Mouse (Mus musculus): ENCODE measurements around the gene Dgkb. TPM values are rescaled to one million over a fixed set of nuclear protein-coding genes. Genes with fewer than 3 reads are reported as not detected.

Dgkb gene
- polyA plus RNA-seq (2014; fragmentation: Nextera tagmentation; extraction: Ambion mirVana) = 4.1 and 5.5 TPM in 2 replicates

DNA sequence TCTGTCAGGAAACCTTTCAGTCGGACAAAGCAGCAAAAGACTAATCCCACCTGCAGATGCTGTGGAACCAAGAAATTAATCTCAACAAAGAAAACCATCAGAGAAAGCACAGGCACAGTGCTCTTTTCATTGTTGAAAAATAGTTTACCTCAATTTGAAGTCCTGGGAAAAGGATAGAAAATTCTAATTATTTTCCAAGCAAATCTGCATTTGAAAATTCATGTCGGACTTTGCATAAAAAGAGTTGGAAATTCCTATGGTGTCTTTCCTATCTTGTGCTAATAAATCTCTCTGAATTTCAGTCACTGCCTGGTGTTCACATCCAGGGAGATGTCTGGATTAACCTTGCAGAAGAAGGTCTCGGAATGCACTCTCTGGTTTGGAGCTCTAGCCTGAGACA, at the start of gene Dgkb:
Gene Dgkb, plus strand, starts transcription at position 301 of the 400 bp plus-strand sequence.
- Histone ChIP-seq H3K4me1 (ENCODE audit: control insufficient read depth, insufficient read depth, low read length) (no peaks in the 10 kb centered on the region), H3K27me3 (replicated peaks; ENCODE audit: control insufficient read depth, insufficient read depth, low read length) (no peaks in the 10 kb centered on the region), H3K36me3 (ENCODE audit: control insufficient read depth, insufficient read depth, low read length) (no peaks in the 10 kb centered on the region), H3K4me3 (ENCODE audit: low read depth, low read length) (no peak within 1 kb of the TSS), H3K9me3 (replicated peaks; ENCODE audit: control insufficient read depth, low read length) (no peaks in the 10 kb centered on the region), H3K27ac (ENCODE audit: low read depth, low read length) (no peak within 1 kb of the TSS), H3K4me2 (ENCODE audit: low read length) (no peak within 1 kb of the TSS), H3K9ac (ENCODE audit: low read length) (no peak within 1 kb of the TSS)
- no peak for ATAC-seq
- WGBS = 54% methylated on average over 3 of the region's 3 CpGs
- DNase-seq (ENCODE audit: low spot score) = no peak

GRCm38 (mm10) chr12:37769844-37770243, 47.7 kb upstream of the Dgkb start:
- no peak overlapping the region for H3K27ac ChIP-seq (ENCODE audit: low read depth, low read length)
- H3K4me2 ChIP-seq (ENCODE audit: low read length) = no peak overlapping the region
- no peak for DNase-seq (ENCODE audit: low spot score)
- no peak overlapping the region for H3K4me3 ChIP-seq (ENCODE audit: low read depth, low read length)
- H3K9me3 ChIP-seq (replicated peaks; ENCODE audit: control insufficient read depth, low read length) = no peaks in the 10 kb centered on the region
- no peaks in the 10 kb centered on the region for H3K36me3 ChIP-seq (ENCODE audit: control insufficient read depth, insufficient read depth, low read length)
- H3K9ac ChIP-seq (ENCODE audit: low read length) = no peak overlapping the region
- no peaks in the 10 kb centered on the region for H3K27me3 ChIP-seq (replicated peaks; ENCODE audit: control insufficient read depth, insufficient read depth, low read length)
- H3K4me1 ChIP-seq (ENCODE audit: control insufficient read depth, insufficient read depth, low read length) = peaks cover 6% of the 10 kb centered on the region; the same call in 1 of the 2 replicates
- WGBS = 100% methylated on average over 1 of the region's 1 CpGs
- ATAC-seq = no peak

DNA sequence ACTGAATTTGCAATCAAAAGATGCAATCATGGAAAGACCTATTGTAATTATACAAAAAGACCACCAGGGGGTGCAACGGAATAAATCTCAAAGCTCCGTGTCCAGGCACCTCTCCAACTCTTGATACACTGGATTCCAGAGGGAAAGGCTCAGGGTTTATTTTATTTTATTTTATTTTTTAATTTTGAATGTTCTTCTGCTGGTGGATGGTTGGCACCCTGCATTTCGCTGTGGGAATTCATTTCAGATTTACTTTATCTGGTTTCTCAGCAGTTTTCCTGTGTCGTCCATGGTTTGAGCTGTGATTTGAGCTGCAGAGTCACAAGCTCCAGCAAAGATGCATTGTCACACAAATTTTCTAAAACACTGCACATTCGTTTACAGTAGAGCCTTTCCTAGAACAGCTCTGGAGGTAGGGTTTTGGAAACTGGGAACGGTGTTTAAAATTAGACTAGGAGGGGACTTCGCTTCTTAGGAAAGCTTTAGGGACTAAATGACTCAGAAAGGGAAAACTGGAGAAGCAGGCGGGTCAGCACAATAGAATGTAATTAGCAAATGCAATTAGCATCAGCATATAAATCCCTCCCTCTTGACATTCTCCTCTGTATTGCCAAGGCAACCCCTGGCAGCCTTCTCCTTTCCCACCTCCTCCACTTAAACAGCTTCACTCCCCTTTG, 43.7 kb upstream of the Dgkb start:
- peak; percentile 98 for ATAC-seq
- Histone ChIP-seq H3K27ac (ENCODE audit: low read depth, low read length) (peak overlapping the region; percentile 44; the same call in 1 of the 2 replicates), H3K36me3 (ENCODE audit: control insufficient read depth, insufficient read depth, low read length) (no peaks in the 10 kb centered on the region), H3K4me3 (ENCODE audit: low read depth, low read length) (peak overlapping the region; percentile 2; the same call in 1 of the 2 replicates), H3K27me3 (replicated peaks; ENCODE audit: control insufficient read depth, insufficient read depth, low read length) (no peaks in the 10 kb centered on the region), H3K9me3 (replicated peaks; ENCODE audit: control insufficient read depth, low read length) (no peaks in the 10 kb centered on the region), H3K4me1 (ENCODE audit: control insufficient read depth, insufficient read depth, low read length) (peaks cover 6% of the 10 kb centered on the region; the same call in 1 of the 2 replicates), H3K9ac (ENCODE audit: low read length) (peak overlapping the region; percentile 1; the same call in 1 of the 2 replicates), H3K4me2 (ENCODE audit: low read length) (peak overlapping the region; percentile 47)
- DNase-seq (ENCODE audit: low spot score) = peak; percentile 92
- 1% methylated on average over 8 of the region's 8 CpGs for WGBS

GRCm38 (mm10) chr12:37774591-37774990, 42.9 kb upstream of the Dgkb start:
- H3K4me1 ChIP-seq (ENCODE audit: control insufficient read depth, insufficient read depth, low read length) = peaks cover 6% of the 10 kb centered on the region; the same call in 1 of the 2 replicates
- no peaks in the 10 kb centered on the region for H3K27me3 ChIP-seq (replicated peaks; ENCODE audit: control insufficient read depth, insufficient read depth, low read length)
- H3K9me3 ChIP-seq (replicated peaks; ENCODE audit: control insufficient read depth, low read length) = no peaks in the 10 kb centered on the region
- no peak overlapping the region; the same call in 1 of the 2 replicates for H3K27ac ChIP-seq (ENCODE audit: low read depth, low read length)
- ATAC-seq (peak; percentile 30), DNase-seq (ENCODE audit: low spot score) (peak; percentile 15)
- no peak overlapping the region; the same call in 1 of the 2 replicates for H3K4me2 ChIP-seq (ENCODE audit: low read length)
- no peaks in the 10 kb centered on the region for H3K36me3 ChIP-seq (ENCODE audit: control insufficient read depth, insufficient read depth, low read length)
- no peak overlapping the region for H3K9ac ChIP-seq (ENCODE audit: low read length)
- H3K4me3 ChIP-seq (ENCODE audit: low read depth, low read length) = no peak overlapping the region
- 29% methylated on average over 2 of the region's 2 CpGs for WGBS

DNA sequence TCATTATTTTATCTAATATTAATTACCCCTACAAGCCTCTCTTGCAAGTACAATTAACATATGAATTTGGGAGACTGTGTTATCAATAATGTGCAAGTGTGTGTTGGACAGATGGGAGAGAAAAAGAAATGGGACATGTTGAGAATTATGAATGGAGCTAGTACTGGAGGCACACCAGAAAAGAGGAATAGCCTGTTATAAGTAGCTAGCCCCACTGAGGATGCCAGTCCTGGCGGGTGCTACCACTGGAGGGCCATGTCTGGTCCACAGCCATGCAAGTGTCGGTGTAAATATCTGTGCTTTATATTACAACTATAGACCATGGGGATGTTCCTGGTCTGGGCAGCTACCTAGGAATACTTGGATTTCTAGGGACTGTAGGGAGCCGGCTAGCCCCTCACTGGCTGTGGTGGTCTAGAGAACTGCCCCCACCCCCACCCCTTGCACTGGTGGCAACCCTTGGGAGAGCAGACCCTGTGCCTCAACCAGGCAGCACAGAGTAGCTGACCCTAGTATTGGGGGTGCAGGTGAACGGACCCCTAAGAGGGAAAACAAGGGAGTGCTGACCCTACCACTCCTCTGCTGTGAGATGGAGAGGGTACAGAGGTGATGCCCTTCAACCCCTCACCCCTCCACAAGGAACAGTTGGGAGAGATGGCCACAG, 21.1 kb upstream of the Dgkb start:
- Histone ChIP-seq H3K9me3 (replicated peaks; ENCODE audit: control insufficient read depth, low read length) (no peaks in the 10 kb centered on the region), H3K9ac (ENCODE audit: low read length) (no peak overlapping the region), H3K27ac (ENCODE audit: low read depth, low read length) (no peak overlapping the region), H3K4me1 (ENCODE audit: control insufficient read depth, insufficient read depth, low read length) (no peaks in the 10 kb centered on the region), H3K36me3 (ENCODE audit: control insufficient read depth, insufficient read depth, low read length) (no peaks in the 10 kb centered on the region), H3K4me2 (ENCODE audit: low read length) (no peak overlapping the region), H3K27me3 (replicated peaks; ENCODE audit: control insufficient read depth, insufficient read depth, low read length) (no peaks in the 10 kb centered on the region), H3K4me3 (ENCODE audit: low read depth, low read length) (no peak overlapping the region)
- DNase-seq (ENCODE audit: low spot score) (no peak), ATAC-seq (no peak)
- WGBS = 94% methylated on average over 4 of the region's 4 CpGs

DNA sequence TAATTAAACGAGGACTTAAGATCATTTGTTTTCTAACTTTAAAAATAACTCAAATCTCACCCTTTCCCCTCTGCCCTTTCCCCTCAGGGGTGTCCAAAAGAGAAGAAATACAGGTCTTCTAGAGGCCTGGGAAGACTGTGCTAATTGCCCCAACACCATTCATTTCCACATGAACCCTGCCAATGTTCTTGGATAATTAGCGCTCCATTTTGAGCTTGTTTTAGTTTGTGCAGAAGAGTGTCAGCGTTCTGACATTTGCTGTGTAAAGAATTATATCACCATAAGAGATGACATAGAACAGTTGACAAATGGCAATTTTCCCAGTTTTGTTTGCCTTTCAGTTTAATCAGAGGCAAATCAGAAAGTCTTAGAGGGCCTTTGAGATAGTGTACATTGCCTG, 3.4 kb upstream of the Dgkb start:
- Histone ChIP-seq H3K36me3 (ENCODE audit: control insufficient read depth, insufficient read depth, low read length) (no peaks in the 10 kb centered on the region), H3K4me3 (ENCODE audit: low read depth, low read length) (no peak overlapping the region), H3K9ac (ENCODE audit: low read length) (no peak overlapping the region), H3K27me3 (replicated peaks; ENCODE audit: control insufficient read depth, insufficient read depth, low read length) (no peaks in the 10 kb centered on the region), H3K27ac (ENCODE audit: low read depth, low read length) (no peak overlapping the region), H3K4me1 (ENCODE audit: control insufficient read depth, insufficient read depth, low read length) (no peaks in the 10 kb centered on the region), H3K4me2 (ENCODE audit: low read length) (no peak overlapping the region), H3K9me3 (replicated peaks; ENCODE audit: control insufficient read depth, low read length) (no peaks in the 10 kb centered on the region)
- WGBS = 21% methylated on average over 3 of the region's 3 CpGs
- ATAC-seq (peak; percentile 90), DNase-seq (ENCODE audit: low spot score) (peak; percentile 88)

- H3K36me3 ChIP-seq (ENCODE audit: control insufficient read depth, insufficient read depth, low read length) = no peaks in the 10 kb centered on the region
- H3K27me3 ChIP-seq (replicated peaks; ENCODE audit: control insufficient read depth, insufficient read depth, low read length) = no peaks in the 10 kb centered on the region
- ATAC-seq (peak; percentile 84; the same call in 1 of the 2 replicates), DNase-seq (ENCODE audit: low spot score) (peak; percentile 75)
- whole genome bisulfite sequencing = 64% methylated on average over 8 of the region's 8 CpGs
- H3K4me1 ChIP-seq (ENCODE audit: control insufficient read depth, insufficient read depth, low read length) = no peaks in the 10 kb centered on the region
- H3K9ac ChIP-seq (ENCODE audit: low read length) = no peak overlapping the region
- H3K4me2 ChIP-seq (ENCODE audit: low read length) = no peak overlapping the region
- H3K4me3 ChIP-seq (ENCODE audit: low read depth, low read length) = no peak overlapping the region
- H3K9me3 ChIP-seq (replicated peaks; ENCODE audit: control insufficient read depth, low read length) = no peaks in the 10 kb centered on the region
- H3K27ac ChIP-seq (ENCODE audit: low read depth, low read length) = no peak overlapping the region
These were observed 3.7 kb downstream of the Dgkb start for GRCm38 (mm10) chr12:37821052-37821810.

- DNase-seq (ENCODE audit: low spot score) (peak; percentile 73), ATAC-seq (peak; percentile 76)
- Histone ChIP-seq H3K9ac (ENCODE audit: low read length) (peak overlapping the region; percentile 67), H3K9me3 (replicated peaks; ENCODE audit: control insufficient read depth, low read length) (no peaks in the 10 kb centered on the region), H3K36me3 (ENCODE audit: control insufficient read depth, insufficient read depth, low read length) (no peaks in the 10 kb centered on the region), H3K27me3 (replicated peaks; ENCODE audit: control insufficient read depth, insufficient read depth, low read length) (no peaks in the 10 kb centered on the region), H3K27ac (ENCODE audit: low read depth, low read length) (0 out of 2 replicates have a peak overlapping the region, but pooled peaks have one; percentile 24), H3K4me3 (ENCODE audit: low read depth, low read length) (peak overlapping the region; percentile 45), H3K4me1 (ENCODE audit: control insufficient read depth, insufficient read depth, low read length) (0 out of 2 replicates have a peak, but pooled peaks cover 3% of the 10 kb centered on the region), H3K4me2 (ENCODE audit: low read length) (peak overlapping the region; percentile 82)
- WGBS = 2% methylated on average over 26 of the region's 26 CpGs
These were observed 62.8 kb downstream of the Dgkb start for GRCm38 (mm10) chr12:37880042-37881017.
